Mouse (Mus musculus) layer of hippocampus, adult 8-10 months (tissue): ENCODE data around the gene Olfr624. TPM values are rescaled to one million over a fixed set of nuclear protein-coding genes. Genes with fewer than 3 reads are reported as not detected.
A peak's percentile ranks its signal among the peaks of the same experiment; 100 is the strongest.

Experiments
- DNase-seq, 2 experiments: peaks; one replicate each; pipeline ENCODE4 v3.0.0; 2022; ENCODE audit warnings: low spot score in 2 of 2
- total RNA-seq, 4 experiments: library from RNA; stranded (reverse); gene quantifications; 2 replicates each; pipeline ENCODE4 v1.2.4; 2022

The Olfr624 gene
- total RNA-seq: under 1 TPM in 1 of 4 experiments, not detected in 3; 0.06 TPM

DNA sequence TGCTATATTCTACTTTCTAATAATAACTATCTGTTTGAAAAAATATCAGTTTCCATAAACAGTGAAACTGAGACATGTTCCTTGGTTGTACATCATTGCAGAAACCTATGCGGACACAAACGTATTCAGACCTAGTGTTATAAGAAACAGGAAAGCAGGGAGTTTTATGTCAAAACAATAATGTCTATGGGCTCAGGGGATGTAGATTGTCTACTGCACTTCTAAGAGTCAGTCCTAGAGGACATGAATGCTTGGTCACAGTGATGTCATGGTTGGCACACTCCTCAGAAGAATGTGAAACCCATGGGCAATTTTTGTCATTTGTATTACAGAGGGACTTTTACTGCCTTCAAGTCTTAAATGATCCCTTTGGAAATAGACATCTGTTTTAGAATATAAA lies at the start of gene Olfr624:
Gene Olfr624, minus strand, starts transcription at position 101 of the 400 bp plus-strand sequence.
- no peak for DNase-seq

DNA sequence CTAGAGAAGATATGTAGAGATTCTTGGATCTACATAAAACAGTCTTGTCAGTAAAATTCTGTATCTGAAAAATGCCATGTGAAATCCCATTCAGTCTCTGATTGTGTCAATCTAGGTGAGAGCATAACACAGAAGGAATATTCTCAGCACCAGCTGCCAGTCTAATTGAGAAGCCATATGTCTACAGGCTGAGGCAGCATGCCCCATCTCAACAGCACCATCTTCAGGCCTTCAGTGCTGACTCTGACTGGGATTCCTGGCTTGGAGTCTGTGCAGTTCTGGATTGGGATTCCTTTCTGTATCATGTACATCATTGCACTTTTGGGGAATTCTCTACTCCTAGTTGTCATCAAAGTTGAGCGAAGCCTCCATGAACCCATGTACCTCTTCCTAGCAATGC lies 45.4 kb upstream of the Olfr624 start:
- peak; percentile 7 to 19 for DNase-seq

DNA sequence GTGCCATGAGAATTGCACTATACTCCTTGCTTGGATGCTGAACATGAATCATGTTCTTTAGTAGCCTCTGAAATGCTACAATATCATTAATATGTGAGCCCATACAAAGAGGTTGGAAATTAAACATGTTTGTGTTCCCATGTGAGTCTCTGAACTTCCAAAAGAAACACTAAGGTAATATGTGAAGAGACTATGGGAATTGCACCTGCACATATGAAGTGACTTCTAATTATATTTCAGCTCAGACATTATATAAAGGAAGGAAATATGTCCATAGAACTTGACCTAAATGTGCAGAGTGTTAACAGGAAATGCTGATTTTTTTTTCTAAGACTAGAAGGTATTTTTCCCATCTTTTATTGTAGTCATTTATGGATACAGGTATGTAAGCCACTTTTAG lies 43.4 kb upstream of the Olfr624 start, which contains the start of gene Olfr243:
Gene Olfr243, plus strand, starts transcription at position 301 of the 400 bp plus-strand sequence.
- DNase-seq: no peak

DNA sequence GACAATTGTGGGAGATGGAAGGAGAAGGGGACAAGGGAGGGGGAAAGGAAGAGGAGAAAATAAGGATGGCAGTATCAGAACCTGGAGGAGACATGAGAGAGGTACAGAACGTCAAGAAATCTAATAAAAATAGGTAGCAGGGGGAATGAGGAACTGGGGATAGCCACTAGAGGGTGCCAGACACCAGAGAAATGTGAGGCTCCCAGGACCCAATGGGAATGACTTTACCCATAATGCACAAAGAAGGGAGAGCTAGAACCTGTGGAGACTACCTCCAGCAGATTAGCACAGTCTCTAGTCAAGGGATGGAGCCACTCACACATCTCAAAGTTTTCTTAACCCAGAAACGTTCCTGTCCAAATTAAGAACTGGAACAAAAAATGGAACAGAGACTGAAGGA lies 41.0 kb upstream of the Olfr624 start:
- DNase-seq: no peak

DNA sequence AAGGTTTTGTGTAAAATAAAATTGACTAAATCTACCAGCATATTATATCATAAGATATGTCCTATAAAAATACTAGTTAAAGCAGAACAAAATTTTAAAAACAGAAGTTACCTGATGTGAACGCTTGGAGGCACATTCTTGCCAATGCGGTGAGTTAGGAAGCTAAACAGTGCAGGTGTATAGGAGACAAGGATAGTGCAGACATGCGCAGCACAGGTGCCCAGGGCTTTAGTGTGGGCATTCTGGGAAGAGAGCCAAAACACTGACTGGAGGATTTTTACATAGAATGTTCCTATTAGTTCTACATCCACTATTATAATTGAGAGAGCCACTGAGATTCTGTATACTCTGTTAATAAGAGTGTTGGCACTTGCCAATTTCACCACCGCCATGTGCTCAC lies 28.5 kb upstream of the Olfr624 start:
- DNase-seq: no peak

DNA sequence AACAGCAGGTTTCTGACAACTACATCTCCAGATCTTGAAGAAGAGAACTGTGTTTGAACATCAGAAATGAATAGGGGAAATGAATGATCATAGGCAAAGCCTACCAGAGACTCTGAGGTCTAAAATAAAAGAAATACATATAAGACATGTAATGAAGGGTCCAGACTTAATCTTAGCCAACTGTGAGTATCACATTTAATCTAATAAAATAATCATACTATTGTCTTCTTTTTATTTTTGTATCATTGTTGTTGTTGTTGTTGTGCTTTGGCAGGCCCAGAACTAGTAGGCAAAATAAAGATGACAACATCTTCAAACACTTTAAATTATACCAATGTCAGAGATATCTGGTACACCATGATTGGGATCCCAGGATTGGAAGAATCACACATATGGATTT lies 11.4 kb upstream of the Olfr624 start, which contains the start of gene Olfr625-ps1:
Gene Olfr625-ps1, plus strand, starts transcription at position 301 of the 400 bp plus-strand sequence.
- no peak for DNase-seq

DNA sequence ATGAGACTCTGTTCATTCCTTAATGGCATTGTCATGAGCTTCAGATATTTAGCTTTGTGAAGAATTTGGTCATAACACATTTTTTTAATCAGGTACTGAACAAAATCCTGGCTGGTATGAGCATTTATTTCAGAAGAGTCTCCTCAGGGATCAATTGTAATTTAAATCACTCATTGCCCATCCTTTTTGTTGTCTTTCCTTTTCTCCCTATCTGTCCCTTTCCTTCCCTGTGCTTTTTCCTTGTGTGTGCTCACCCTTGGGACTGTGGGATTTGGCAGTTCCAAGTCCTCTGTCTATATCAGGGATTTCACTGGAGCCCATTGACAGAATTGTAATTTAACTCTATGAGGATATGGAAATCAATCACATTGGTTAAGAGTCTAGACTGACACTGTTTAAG lies 7.4 kb downstream of the Olfr624 start, which contains the start of gene Olfr623:
Gene Olfr623, minus strand, starts transcription at position 101 of the 400 bp plus-strand sequence.
- DNase-seq: no peak

DNA sequence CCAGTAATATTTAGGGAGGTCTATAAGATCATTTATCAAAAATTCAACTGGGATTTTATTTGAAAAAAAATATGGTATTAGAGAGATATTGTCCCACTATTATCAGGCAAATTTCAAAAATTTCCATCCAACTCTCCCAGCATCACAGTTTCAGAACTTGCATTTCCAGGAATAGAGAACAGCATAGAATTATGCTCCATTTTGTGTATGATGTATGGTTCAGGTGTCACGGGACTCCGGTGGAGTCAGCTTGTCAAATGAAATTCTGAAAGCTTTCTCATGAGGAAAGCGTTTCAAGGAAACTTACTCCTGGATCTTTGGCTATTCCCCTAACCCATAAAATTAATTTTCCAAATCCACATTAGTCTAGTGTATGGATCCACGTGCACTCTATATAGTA lies 26.9 kb downstream of the Olfr624 start:
- DNase-seq: no peak

DNA sequence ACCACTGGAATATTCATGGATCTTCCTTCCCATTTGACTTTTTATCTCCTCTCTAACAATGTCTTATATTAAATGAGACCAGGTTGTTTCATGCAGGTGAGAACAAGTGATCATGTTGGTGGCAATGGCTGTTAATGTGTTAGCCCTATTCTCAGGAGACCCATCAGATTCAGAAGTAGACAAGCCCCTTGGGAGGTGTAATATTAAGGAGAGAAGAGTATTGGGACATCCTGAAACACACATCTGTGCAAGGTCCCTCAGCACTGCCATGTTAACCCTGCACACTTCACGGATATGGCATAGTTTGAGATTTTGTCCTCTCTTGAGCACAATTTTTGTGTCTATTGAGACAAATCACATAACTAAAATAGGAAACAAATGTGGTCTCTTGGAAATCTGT lies 28.4 kb downstream of the Olfr624 start, which contains the start of gene Olfr622:
Gene Olfr622, minus strand, starts transcription at position 101 of the 400 bp plus-strand sequence.
- DNase-seq: no peak

DNA sequence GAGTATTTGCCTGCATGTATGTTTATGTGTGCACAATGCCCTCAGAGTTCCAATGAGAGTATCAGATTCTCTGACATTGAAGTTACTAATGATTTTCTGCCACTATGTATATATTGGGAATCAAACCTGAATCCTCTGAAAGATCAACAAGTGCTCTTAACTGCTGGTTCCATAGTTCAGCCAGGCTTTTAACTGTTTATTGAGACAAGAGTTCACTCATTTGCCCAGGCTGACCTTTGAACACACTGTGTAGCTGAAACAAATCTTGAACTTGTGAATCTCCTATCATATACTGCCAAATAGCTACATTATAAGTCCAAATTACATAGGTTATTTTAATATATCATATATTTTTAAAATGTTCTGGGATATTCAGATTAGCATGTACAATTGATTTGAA lies 34.2 kb downstream of the Olfr624 start:
- no peak for DNase-seq

Other genes with a start within 250 kb of the Olfr624 start
- gene Olfr605, start 225.8 kb downstream of the Olfr624 start, total RNA-seq: not detected
- gene Olfr606, start 222.1 kb downstream of the Olfr624 start, total RNA-seq: not detected
- gene Olfr607, start 207.0 kb downstream of the Olfr624 start, total RNA-seq: not detected
- gene Olfr608, start 201.3 kb downstream of the Olfr624 start, total RNA-seq: not detected
- not detected for gene Olfr609, start 173.1 kb downstream of the Olfr624 start, total RNA-seq
- gene Olfr610, start 159.1 kb downstream of the Olfr624 start, total RNA-seq: not detected
- not detected for gene Olfr611, start 150.3 kb downstream of the Olfr624 start, total RNA-seq
- not detected for gene Olfr612, start 128.5 kb downstream of the Olfr624 start, total RNA-seq
- gene Olfr613, start 123.1 kb downstream of the Olfr624 start, total RNA-seq: not detected
- gene Olfr615, start 115.1 kb downstream of the Olfr624 start, total RNA-seq: not detected
- gene Olfr616, start 102.0 kb downstream of the Olfr624 start, total RNA-seq: not detected
- not detected for gene Olfr617, start 98.1 kb downstream of the Olfr624 start, total RNA-seq
- gene Olfr618, start 81.1 kb downstream of the Olfr624 start, total RNA-seq: not detected
- not detected for gene Olfr619, start 70.6 kb downstream of the Olfr624 start, total RNA-seq
- gene Olfr620, start 58.7 kb downstream of the Olfr624 start, total RNA-seq: not detected
- not detected for gene Olfr622, start 28.5 kb downstream of the Olfr624 start, total RNA-seq
- gene Olfr623, start 7.5 kb downstream of the Olfr624 start, total RNA-seq: not detected
- not detected for gene Olfr625-ps1, start 11.5 kb upstream of the Olfr624 start, total RNA-seq
- gene Olfr243, start 43.5 kb upstream of the Olfr624 start, total RNA-seq: not detected
- not detected for gene Olfr628, start 59.2 kb upstream of the Olfr624 start, total RNA-seq
- gene Olfr629, start 73.8 kb upstream of the Olfr624 start, total RNA-seq: not detected
- gene Olfr630, start 86.1 kb upstream of the Olfr624 start, total RNA-seq: not detected
- gene Olfr69, start 100.4 kb upstream of the Olfr624 start, total RNA-seq: not detected
- gene Olfr68, start 108.5 kb upstream of the Olfr624 start, total RNA-seq: not detected
- not detected for gene Olfr67, start 120.6 kb upstream of the Olfr624 start, total RNA-seq
- gene Hbb-bt, start 142.8 kb upstream of the Olfr624 start, total RNA-seq: 10 to 100 TPM; 18.7 to 28.1 (median 21.1) TPM
- gene Hbb-bs, start 156.9 kb upstream of the Olfr624 start, total RNA-seq: 100 to 1,000 TPM; 155 to 350 (median 222) TPM
- not detected for gene Hbb-bh2, start 169.3 kb upstream of the Olfr624 start, total RNA-seq
- gene Hbb-bh1, start 172.0 kb upstream of the Olfr624 start, total RNA-seq: not detected
- gene Hbb-y, start 182.0 kb upstream of the Olfr624 start, total RNA-seq: not detected
- not detected for gene Olfr66, start 215.1 kb upstream of the Olfr624 start, total RNA-seq
- gene Olfr64, start 223.3 kb upstream of the Olfr624 start, total RNA-seq: not detected
- not detected for gene Olfr65, start 232.3 kb upstream of the Olfr624 start, total RNA-seq